In the genomic region with DNA sequence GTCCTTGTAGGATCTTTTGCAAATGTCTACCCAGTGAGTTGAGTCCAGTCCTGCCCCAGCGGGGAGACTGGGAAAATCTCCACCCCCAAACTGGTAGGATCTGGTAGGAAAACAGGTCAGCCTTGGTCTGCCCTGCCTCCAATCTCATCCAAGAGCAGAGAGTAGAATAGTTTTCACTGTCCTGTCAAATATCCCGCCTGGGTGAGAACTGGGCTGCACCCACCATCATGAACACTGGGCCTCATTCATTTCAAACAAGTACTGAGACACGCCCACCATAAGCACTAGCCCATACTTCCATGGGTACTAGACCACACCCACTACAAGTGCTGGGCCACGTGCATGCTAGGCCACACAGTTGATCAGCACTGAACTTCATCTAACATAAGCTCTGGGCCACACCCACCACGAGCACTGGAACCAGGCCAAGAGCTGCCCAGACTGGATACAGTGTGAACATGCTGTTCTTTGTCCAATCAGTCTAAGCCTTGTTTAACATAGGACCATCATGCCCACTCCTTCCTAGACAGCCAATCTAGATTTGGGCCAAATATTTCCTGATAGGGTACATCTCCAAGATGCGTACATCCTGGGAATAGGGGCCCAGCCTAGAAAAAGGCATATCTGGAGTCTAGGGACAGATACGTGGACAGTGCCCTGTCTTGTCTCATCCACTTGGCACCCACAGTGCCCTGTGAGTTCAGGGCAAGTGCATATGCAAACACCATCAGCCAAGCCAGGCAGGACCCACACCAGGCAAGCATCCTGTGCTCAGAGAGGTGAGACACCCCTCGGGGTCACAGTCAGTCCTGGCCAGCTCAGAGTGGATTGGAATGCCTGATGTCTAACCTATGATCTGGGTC, we compare ENCODE assay signal across 11 mouse cellular contexts. TPM values are rescaled to one million over a fixed set of nuclear protein-coding genes. Genes with fewer than 3 reads are reported as not detected.
DNase-seq lines count a peak whose midpoint lies in the region; ATAC-seq lines count a peak whose summit lies in the region.
"Had no signal": no experiment of that assay in that cellular context is flagged by ENCODE, and none has a peak within 500 bp of the region (broad histone marks: within the 10 kb centered on the region; RNA-seq: fewer than 3 reads in every experiment).

No protein-coding gene starts in this region.

- H3K36me3 ChIP-seq in heart, embryonic 12.5 days: peaks cover 30% of the 10 kb centered on the region
- no peaks in the 10 kb centered on the region for H3K36me3 ChIP-seq in hindbrain, embryonic 16.5 days (ENCODE audit: control insufficient read depth, insufficient read depth, low read length)

- no peak overlapping the region for H3K4me3 ChIP-seq in heart, embryonic 12.5 days
- no peak overlapping the region for H3K4me3 ChIP-seq in hindbrain, embryonic 16.5 days (ENCODE audit: low read length)

- no peak overlapping the region for H3K4me2 ChIP-seq in heart, embryonic 12.5 days
- H3K4me2 ChIP-seq in hindbrain, embryonic 16.5 days (ENCODE audit: low read length): no peak overlapping the region

- no peak overlapping the region for H3K9ac ChIP-seq in heart, embryonic 12.5 days
- H3K9ac ChIP-seq in hindbrain, embryonic 16.5 days (ENCODE audit: low read depth, low read length): no peak overlapping the region
- H3K9ac ChIP-seq: liver, embryonic 14.5 days had no signal

- peaks cover 50% of the 10 kb centered on the region for H3K4me1 ChIP-seq in heart, embryonic 12.5 days (replicated peaks)
- no peaks in the 10 kb centered on the region for H3K4me1 ChIP-seq in hindbrain, embryonic 16.5 days (ENCODE audit: control insufficient read depth, insufficient read depth, low read depth, low read length)

- ATAC-seq in heart, embryonic 12.5 days (ENCODE audit: insufficient number of reproducible peaks, low FRiP score): peak; percentile 60
- no peak for ATAC-seq in hindbrain, embryonic 16.5 days

- WGBS in heart, embryonic 12.5 days: 48% methylated on average over 8 of the region's 8 CpGs
- 75% methylated on average over 8 of the region's 8 CpGs for WGBS in hindbrain, embryonic 16.5 days

- no peaks in the 10 kb centered on the region for H3K27me3 ChIP-seq in heart, embryonic 12.5 days (replicated peaks)
- H3K27me3 ChIP-seq in hindbrain, embryonic 16.5 days (replicated peaks; ENCODE audit: control insufficient read depth, insufficient read depth, low read length): no peaks in the 10 kb centered on the region

- no peaks in the 10 kb centered on the region for H3K9me3 ChIP-seq in heart, embryonic 12.5 days (replicated peaks)
- H3K9me3 ChIP-seq in hindbrain, embryonic 16.5 days (ENCODE audit: control insufficient read depth, low read length): no peaks in the 10 kb centered on the region

- peak; percentile 29 for DNase-seq in left cerebral cortex, postnatal 4 days
- no peak for DNase-seq in left cerebral cortex, postnatal 36 days (ENCODE audit: low spot score in 2 of 2)
- DNase-seq in adipocyte (ENCODE audit: low spot score): peak; percentile 11
- DNase-seq in lung, postnatal 10 days: peak; percentile 27
- DNase-seq in frontal cortex, postnatal 36 days (ENCODE audit: low spot score in 2 of 2): no peak
- DNase-seq in layer of hippocampus, postnatal 25 days (ENCODE audit: extremely low spot score in 1 of 2, low spot score in 1 of 2): no peak
- DNase-seq: cerebellum, adult 11 months; kidney, postnatal 14 days had no signal

- H3K27ac ChIP-seq in heart, embryonic 12.5 days (ENCODE audit: poor library complexity, severe bottlenecking): peak overlapping the region; percentile 74
- H3K27ac ChIP-seq in hindbrain, embryonic 16.5 days (ENCODE audit: low read depth, low read length): no peak overlapping the region
- H3K27ac ChIP-seq: liver, embryonic 14.5 days had no signal

- intact Hi-C loops in left cerebral cortex, postnatal 4 days (cut with DNase I): no loop called here
- intact Hi-C loops in left cerebral cortex, postnatal 36 days (cut with DNase I): no loop called here

RNA-seq across cellular contexts. Expression of a gene that starts 56.2 kb away (rescaled TPM):
- 1 to 10 TPM; 2.4 to 2.5 TPM for total RNA-seq in left cerebral cortex, postnatal 4 days (2021)
- total RNA-seq in left cerebral cortex, postnatal 36 days (2021): 1 to 10 TPM; 1.4 to 1.8 TPM
- polyA plus RNA-seq in heart, embryonic 12.5 days (2016; fragmentation: Nextera tagmentation; extraction: Ambion mirVana): 0.51 and 0.67 TPM in 2 replicates
- 2.7 and 3.0 TPM in 2 replicates for polyA plus RNA-seq in hindbrain, embryonic 16.5 days (2015; fragmentation: Nextera tagmentation; extraction: Ambion mirVana)
- total RNA-seq in layer of hippocampus, postnatal 25 days (2021): 1 to 10 TPM in 1 of 2 experiments, under 1 TPM in 1; 0.96 to 1.2 TPM

Comparison
In these comparisons a context has a peak if more than half of its experiments do, and no peak if none do; other contexts are left out.
1. DNase-seq: peak in left cerebral cortex, postnatal 4 days (single experiment), adipocyte (single experiment) and lung, postnatal 10 days (single experiment); none in left cerebral cortex, postnatal 36 days (0 of 2), frontal cortex, postnatal 36 days (0 of 2) and layer of hippocampus, postnatal 25 days (0 of 2).